Mouse (Mus musculus) CH12F3 (cell line): ENCODE data around the gene Catsperd.

ENCODE experiments used
- in situ Hi-C: fragments of 300-500 bp; cut with MboI; formaldehyde crosslinking; loops from 2 replicates; pipeline ENCODE4 v1.14.3; 2020; ENCODE audit warnings: low sequenced_read_pairs

Catsperd gene

GRCm38 (mm10) chr17:56663659-56664058, 35.7 kb downstream of the Catsperd start:
- in situ Hi-C loops = loop anchor here (10.0 kb wide), 1 partner anchor 309 kb away; no protein-coding TSS in a partner anchor

GRCm38 (mm10) chr17:56664333-56664732, 36.4 kb downstream of the Catsperd start:
- in situ Hi-C loops = loop anchor here (10.0 kb wide), 1 partner anchor 310 kb away; no protein-coding TSS in a partner anchor

GRCm38 (mm10) chr17:56666384-56666783, 38.4 kb downstream of the Catsperd start:
- in situ Hi-C loops = loop anchor here (10.0 kb wide), 1 partner anchor 312 kb away; no protein-coding TSS in a partner anchor

GRCm38 (mm10) chr17:56667591-56667990, 39.6 kb downstream of the Catsperd start:
- in situ Hi-C loops = loop anchor here (10.0 kb wide), 1 partner anchor 313 kb away; no protein-coding TSS in a partner anchor

GRCm38 (mm10) chr17:56668384-56669144, 40.6 kb downstream of the Catsperd start:
- in situ Hi-C loops = loop anchor here (10.0 kb wide), 1 partner anchor 314 kb away; no protein-coding TSS in a partner anchor

- in situ Hi-C loops = loop anchor here (10.0 kb wide), 1 partner anchor 315 kb away; no protein-coding TSS in a partner anchor
Measured at GRCm38 (mm10) chr17:56669766-56670165, 41.8 kb downstream of the Catsperd start.

- in situ Hi-C loops = no loop called here
Measured at GRCm38 (mm10) chr17:56672941-56673646, 45.2 kb downstream of the Catsperd start, which contains the start of gene Ranbp3. Gene Ranbp3 (plus strand): TSS chr17:56673294.

GRCm38 (mm10) chr17:56673647-56674416, 45.9 kb downstream of the Catsperd start:
- in situ Hi-C loops = no loop called here

GRCm38 (mm10) chr17:56681791-56682190, 53.8 kb downstream of the Catsperd start:
- in situ Hi-C loops = no loop called here

- in situ Hi-C loops = no loop called here
Measured at GRCm38 (mm10) chr17:56682880-56683279, 54.9 kb downstream of the Catsperd start.

- in situ Hi-C loops = no loop called here
Measured at GRCm38 (mm10) chr17:56683546-56684140, 55.7 kb downstream of the Catsperd start.

GRCm38 (mm10) chr17:56684649-56685048, 56.7 kb downstream of the Catsperd start:
- in situ Hi-C loops = no loop called here

- in situ Hi-C loops = no loop called here
Measured at GRCm38 (mm10) chr17:56686801-56687200, 58.9 kb downstream of the Catsperd start.

GRCm38 (mm10) chr17:56688045-56688444, 60.1 kb downstream of the Catsperd start:
- in situ Hi-C loops = no loop called here

- in situ Hi-C loops = no loop called here
Measured at GRCm38 (mm10) chr17:56688689-56689088, 60.7 kb downstream of the Catsperd start.

GRCm38 (mm10) chr17:56693395-56693794, 65.5 kb downstream of the Catsperd start:
- in situ Hi-C loops = no loop called here

GRCm38 (mm10) chr17:56693851-56694310, 65.9 kb downstream of the Catsperd start:
- in situ Hi-C loops = no loop called here

- in situ Hi-C loops = no loop called here
Measured at GRCm38 (mm10) chr17:56700451-56700850, 72.5 kb downstream of the Catsperd start.

- in situ Hi-C loops = no loop called here
Measured at GRCm38 (mm10) chr17:56703038-56703437, 75.1 kb downstream of the Catsperd start.

GRCm38 (mm10) chr17:56706515-56706914, 78.6 kb downstream of the Catsperd start:
- in situ Hi-C loops = no loop called here
